Mouse (Mus musculus): ENCODE data around the gene Gm17657. TPM values are rescaled to one million over a fixed set of nuclear protein-coding genes. Genes with fewer than 3 reads are reported as not detected.
"Not testable (repeated sequence)": the region's sequence is repeated elsewhere in the genome, so short reads cannot be mapped to it uniquely, and the experiment has no call there.

The Gm17657 gene
- polyA plus RNA-seq, 1 experiment, result not detected

DNA sequence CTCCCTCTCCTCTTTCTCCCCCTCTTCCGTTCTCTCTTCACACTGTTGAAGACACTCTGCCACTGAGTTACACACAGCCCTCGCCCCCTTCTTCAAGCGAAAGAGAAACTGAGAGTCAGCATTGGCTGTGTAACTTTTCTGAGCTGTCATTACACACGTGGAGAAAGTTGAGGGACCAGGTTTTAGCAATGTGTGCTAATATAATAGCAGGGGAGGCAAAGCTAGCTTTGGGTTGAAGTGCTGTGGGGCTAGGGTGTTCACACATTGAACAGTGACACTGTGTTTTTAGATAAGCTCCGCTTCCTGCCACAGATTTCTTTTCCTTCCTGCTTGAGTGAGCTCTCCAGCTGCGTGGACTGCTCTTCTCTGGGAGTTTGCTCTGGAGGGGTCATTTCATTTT lies 1.6 kb upstream of the Gm17657 start:
- no peak for DNase-seq (ENCODE audit: low read depth, low spot score)
- 36% methylated on average over 6 of the region's 6 CpGs for WGBS

DNA sequence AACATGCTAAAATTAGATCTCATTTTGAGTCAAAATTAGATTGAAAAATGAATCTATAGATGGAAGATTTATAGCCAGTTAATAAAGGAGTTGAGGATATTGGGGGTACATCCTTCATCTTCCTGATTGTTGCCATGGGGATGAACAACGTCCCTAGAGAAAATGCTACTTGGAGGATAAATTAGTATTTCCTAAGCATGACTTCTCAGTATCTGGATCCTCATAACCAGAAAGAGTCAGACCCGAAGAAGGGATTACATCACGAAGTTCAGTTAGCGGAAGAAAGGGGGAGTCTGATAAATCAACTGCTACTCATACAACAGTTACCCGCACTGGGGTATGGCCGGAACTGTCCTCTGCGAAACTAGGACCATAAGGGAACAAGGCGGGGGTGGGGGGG lies 444 bp downstream of the Gm17657 start:
- WGBS, result 50% methylated on average over 8 of the region's 8 CpGs
- no peak for DNase-seq (ENCODE audit: low read depth, low spot score)

DNA sequence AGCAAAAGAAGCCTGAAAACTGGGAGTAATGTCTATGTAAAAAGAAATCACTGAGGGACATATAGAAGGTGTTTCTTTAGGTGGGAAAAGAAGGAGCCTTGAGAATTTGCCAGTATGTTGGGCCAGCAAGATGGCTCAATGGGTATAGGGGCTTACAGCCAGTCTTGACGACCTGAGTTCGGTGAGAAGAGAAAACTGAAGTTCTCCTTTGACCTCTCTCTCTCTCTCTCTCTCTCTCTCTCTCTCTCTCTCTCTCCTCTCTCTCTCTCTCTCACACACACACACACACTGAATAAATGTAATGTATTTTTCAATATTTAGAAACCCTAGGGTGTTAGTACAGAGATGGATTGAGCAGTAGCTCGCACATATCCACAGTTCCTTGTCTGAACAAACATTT lies 944 bp downstream of the Gm17657 start:
- DNase-seq (ENCODE audit: low read depth, low spot score), result no peak
- 55% methylated on average over 3 of the region's 3 CpGs for WGBS

DNA sequence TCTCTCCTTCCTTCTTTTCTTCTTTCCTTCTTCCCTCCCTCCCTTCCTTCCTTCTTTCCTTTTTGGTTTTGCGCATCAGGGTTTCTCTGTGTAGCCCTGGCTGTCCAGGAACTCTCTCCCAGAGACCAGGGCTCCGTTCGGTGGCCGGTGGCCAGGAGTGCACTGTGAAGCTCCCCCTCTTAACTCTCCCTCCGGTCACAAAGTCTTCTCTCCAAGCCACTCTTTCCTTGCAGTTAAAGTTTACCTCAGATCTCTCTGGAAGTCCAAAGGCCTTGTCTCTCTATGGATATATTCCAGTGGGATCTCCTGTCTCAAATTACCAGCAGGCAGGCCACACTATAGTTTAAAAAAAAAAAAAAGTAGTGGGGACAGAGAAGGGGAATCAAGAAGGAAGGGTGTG lies 4.2 kb downstream of the Gm17657 start:
- DNase-seq (ENCODE audit: low read depth, low spot score), result no peak
- WGBS, result 89% methylated on average over 5 of the region's 5 CpGs

DNA sequence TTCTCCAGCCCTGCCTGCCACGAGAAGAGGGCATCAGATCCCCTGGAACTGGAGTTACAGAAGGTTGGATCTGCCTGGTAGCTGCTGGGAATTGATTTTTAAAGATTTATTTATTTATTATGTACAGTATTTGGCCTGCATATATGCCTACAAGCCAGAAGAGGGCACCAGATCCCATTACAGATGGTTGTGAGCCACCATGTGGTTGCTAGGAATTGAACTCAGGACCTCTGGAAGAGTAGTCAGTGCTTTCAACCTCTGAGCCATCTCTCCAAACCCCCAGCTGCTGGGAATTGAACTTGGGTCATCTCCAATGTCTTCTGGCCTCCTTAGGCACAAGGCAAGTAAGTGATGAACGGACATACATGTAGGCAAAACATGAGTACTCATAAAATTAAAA lies 5.4 kb downstream of the Gm17657 start:
- WGBS, result 75% methylated on average over 2 of the region's 2 CpGs
- DNase-seq (ENCODE audit: low read depth, low spot score), result no peak

DNA sequence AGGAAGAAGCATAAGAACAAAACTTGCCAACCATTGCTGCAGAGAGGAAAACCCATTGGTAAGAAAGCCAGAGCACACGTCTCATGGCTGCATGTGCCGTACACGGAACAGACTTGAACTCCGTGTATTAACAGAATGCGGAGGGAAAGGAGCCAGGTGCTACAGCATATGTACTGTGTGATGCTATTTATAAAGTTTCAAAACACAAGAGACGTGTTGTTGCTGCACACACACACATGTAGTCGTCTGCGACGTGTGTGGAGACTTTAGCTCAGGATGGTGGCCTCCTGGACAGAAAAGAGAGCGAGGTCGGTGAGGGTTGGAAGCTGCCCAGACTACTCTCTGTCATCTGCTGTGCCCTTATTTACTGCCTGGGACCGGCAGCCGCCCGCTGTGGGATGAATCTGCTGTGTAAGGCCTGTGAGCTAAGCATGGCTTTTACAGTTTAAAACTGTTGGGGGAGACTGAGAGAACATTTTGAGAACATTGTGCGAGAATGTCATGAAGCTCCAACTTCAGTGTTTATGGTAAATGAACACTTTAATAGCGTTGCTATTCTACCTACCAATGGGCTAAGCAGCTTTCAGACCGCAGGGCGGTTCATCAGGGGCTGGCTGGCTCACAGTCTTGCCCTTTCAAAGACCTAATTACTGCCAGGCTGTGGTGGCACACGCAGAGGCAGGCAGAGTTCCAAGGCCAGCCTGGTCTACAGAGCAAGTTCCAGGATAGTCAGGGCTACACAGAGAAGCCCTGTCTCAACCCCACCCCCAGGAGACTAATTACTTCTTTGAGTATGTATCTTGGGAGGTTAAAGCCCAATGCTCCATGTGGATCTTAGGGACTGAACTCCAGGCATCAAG lies 6.4 kb downstream of the Gm17657 start:
- DNase-seq (ENCODE audit: low read depth, low spot score), result no peak
- 84% methylated on average over 19 of the region's 19 CpGs for WGBS

DNA sequence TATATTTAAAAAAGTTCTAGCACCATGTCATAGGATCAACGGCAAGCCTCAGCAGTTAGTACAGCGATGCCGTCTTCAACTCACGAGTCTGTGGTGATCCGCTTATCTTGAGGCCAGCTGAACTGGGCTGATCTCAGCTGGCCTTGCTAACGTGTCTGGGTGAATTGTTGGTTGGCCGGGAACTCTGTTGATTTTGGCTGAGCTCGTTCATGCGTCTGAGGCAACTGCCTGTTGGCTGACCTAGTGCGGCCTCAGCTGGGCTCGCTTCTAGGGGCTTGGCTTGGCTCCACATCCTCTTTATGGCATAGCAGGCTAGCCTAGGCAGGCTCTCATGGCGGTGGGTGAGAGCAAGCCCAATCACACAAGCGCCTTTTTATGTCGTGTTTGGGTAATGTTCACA lies 8.0 kb downstream of the Gm17657 start:
- DNase-seq (ENCODE audit: low read depth, low spot score), result no peak
- WGBS, result 25% methylated on average over 14 of the region's 14 CpGs

DNA sequence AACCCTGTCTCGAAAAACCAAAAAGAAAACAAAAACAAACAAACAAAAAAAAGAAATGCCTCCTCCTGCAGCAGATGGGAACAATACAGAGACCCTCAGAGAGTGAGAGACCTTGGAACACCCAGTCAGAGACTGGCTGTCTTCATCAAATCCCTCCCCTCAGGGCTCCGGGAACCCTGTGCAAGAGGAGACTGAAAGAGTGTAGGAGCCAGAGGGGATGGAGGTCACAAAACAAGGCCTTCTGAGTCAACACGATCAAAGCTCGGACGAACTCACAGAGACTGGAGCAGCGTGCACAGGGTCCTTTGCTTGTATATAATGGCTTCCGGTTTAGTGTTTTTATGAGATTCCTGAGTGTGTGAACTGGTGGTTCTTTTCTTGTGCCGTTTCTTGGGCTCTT lies 9.0 kb downstream of the Gm17657 start:
- WGBS, result 80% methylated on average over 8 of the region's 8 CpGs
- no peak for DNase-seq (ENCODE audit: low read depth, low spot score)

DNA sequence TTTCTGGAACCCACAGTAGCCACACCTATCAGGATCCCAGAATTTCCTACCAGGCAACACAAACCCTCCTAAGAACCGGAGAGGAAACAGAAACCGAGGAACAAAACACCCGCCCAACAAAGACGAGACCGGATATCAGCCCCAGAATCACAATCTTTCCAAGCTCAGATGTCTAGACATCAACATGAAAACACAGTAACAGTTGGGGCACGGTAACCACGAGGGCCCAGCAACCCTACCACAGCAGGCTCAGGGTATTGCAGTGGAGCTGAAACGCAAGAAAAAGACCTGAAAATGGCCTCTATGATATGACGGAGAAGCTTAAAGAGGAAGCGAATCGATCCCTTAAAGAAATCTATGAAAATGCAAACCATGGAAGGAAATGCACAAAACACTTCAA lies 15.6 kb downstream of the Gm17657 start:
- 90% methylated on average over 11 of the region's 11 CpGs for WGBS
- no peak for DNase-seq (ENCODE audit: low read depth, low spot score)

DNA sequence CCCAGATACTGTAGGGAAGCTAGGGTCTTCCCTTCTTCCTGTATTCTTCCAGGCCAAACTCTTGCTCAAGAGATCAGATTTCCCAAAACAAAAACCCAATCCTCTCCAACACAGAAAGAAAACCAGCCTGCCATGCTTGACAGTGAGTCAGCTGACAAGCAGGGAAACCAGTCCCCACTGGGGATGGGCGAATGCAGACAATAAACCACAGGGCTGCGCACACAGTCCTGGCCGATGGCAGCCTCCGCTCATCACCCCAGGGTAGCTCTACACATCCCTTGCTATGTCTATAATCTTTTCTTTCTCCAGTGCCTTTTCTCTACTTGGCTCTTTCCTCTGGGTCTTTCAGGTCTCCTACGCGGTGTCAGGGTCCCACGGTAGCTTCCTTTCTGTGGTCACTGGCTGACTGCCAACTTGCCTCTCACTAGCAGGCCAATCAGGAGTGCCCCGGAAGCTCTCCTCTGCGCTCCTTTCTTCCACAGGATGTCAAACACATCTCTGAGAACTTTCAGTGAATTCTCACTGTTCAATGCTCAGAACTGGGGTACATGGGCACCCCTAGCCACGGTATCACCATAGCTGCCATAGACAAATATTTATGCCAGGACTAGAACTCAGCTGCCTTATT lies 17.6 kb downstream of the Gm17657 start:
- 61% methylated on average over 10 of the region's 10 CpGs for WGBS

DNA sequence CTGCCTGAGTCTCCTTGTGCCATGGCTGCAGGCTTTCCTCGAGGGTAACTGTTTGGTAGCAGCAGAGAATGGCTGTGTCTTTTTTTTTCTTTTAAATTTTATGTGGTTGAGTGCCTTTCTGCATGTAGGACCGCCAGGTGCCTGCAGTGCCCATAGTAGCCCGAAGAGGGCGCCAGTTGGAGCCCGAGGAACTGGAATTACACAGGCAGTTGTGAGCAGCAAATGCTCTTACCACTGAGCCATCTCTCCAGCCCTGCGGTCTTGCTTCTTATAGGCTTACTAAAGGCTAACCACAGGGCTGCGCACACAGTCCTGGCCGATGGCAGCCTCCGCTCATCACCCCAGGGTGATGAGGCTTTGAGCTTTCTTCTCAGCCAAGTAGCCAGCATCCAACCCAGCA lies 18.2 kb downstream of the Gm17657 start:
- 72% methylated on average over 9 of the region's 9 CpGs for WGBS
- no peak for DNase-seq (ENCODE audit: low read depth, low spot score)

More for the DNA sequence above, 17.6 kb downstream of the Gm17657 start:
- no peak for DNase-seq (ENCODE audit: low read depth, low spot score)

DNA sequence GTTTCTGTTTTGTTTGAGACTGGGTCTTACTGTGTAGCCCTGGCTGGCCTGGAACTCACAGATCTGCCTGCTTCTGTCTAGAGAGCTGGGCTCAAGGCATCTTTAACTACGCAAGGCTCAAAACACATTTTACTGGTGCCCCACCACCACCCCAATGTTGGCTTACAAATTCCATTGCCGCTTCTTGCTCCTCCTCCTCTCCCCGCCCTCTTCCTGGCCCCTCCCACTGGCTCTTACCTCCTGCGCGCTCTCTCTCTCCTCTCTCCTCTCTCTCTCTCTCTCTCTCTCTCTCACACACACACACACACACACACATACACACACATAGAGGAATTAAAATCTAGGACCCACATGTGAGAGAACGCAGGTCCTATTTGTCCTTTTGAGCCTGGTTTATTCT lies 18.9 kb downstream of the Gm17657 start:
- DNase-seq (ENCODE audit: low read depth, low spot score), result no peak
- 65% methylated on average over 6 of the region's 6 CpGs for WGBS

DNA sequence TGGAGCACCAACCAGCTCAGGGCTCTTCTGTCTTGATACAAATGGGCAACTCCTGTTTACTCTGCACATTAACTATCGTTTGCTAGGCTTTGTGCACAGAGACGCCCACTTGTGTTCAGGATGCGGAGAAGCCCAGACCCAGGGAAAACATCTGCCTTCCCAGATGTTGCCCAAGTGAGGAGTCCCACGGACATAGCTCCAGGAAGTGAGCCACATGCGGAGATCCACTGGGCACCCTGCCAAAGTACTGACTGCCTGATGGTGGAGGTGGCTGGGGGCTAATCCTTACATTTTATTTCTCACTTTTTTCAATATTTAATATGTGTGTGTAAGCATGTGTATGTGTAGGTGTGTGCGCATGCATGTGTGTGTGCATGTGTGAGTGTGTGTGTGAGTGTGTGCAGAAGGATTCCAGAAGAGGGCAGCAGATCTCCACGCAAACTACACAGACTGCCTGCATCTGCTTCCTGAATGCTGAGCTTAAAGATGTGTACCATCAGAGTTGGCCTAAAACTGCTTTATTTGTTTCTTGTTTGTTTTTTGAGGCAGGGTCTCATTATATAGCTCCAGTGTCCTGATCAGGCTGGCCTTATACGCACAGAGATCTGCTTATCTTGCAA lies 20.8 kb downstream of the Gm17657 start:
- no peak for DNase-seq (ENCODE audit: low read depth, low spot score)
- WGBS, result 60% methylated on average over 8 of the region's 8 CpGs

DNA sequence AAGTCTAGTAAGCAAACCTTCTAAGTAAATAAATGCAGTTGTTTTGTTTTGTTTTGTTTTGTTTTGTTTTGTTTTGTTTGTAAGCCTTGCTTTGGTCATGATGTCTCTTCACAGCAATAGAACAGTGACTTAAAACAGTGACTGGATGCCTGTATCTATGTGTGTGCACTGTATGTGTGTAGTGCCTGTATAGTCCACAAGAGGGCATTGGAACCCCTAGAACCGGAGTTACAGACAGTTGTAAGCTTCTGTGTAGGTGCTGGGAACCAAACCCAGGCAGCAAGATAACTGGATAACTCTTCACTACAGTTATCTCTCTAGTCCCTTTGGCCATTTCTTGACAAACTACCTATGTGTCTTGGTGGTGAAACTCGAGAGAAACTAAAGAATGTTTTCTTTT lies 23.8 kb downstream of the Gm17657 start:
- no peak for DNase-seq (ENCODE audit: low read depth, low spot score)
- WGBS, result 89% methylated on average over 2 of the region's 2 CpGs

DNA sequence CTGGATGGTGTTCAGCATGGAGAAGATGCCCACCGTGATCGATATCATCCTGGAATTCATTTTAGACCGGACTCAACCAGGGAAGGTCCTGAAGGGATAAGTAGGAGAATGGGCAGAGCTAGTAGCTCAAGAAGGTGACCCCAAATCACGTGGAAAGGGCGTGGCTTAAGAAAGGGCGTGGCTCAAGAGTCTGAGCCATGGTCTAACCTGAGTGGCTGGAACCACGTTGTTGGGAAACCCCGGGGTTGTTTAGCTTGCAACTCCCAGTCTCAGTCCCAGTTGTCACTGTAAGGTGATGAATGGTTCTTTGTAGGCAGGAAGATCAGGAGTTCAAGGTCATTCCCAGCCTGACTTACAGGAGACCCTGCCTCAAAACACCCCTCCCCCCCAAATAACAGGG lies 29.7 kb downstream of the Gm17657 start:
- no peak for DNase-seq (ENCODE audit: low read depth, low spot score)
- 60% methylated on average over 8 of the region's 8 CpGs for WGBS

DNA sequence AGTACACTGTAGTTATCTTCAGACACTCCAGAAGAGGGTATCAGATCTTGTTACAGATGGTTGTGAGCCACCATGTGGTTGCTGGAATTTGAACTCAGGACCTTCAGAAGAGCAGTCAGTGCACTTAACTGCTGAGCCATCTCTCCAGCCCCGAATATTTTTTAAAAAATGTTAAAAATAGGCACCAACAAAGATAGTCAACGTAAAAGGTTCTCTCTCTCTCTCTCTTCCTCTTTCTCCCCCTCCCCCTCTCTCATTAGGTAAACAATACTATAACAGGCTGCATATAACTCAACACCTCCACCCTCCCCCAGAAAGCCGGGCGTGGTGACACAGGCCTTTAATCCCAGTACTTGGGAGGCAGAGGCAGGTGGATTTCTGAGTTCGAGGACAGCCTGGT lies 30.8 kb downstream of the Gm17657 start:
- not testable (repeated sequence) for DNase-seq (ENCODE audit: low read depth, low spot score)
- 86% methylated on average over 5 of the region's 5 CpGs for WGBS

DNA sequence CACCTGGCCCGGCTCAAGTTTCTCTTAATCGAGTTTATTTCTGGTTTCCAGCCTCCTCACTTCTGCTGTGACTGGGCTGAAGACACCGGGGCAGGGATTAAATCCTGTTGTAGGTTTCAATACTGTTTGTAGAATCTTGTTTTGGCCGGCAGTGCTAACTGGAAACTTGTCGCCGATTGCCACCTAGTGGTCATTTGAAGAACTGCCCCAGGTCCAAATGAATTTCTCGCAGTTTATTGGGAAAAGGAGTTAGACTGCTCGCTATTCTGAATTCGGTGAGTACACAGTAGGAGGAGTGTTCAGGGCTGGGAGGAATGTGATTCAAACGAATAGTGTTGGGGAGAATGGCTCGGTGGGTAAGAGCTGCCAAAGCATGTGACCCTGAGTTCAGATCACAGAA lies 35.0 kb downstream of the Gm17657 start:
- 2% methylated on average over 11 of the region's 11 CpGs for WGBS
- peak; percentile 55 for DNase-seq (ENCODE audit: low read depth, low spot score)

DNA sequence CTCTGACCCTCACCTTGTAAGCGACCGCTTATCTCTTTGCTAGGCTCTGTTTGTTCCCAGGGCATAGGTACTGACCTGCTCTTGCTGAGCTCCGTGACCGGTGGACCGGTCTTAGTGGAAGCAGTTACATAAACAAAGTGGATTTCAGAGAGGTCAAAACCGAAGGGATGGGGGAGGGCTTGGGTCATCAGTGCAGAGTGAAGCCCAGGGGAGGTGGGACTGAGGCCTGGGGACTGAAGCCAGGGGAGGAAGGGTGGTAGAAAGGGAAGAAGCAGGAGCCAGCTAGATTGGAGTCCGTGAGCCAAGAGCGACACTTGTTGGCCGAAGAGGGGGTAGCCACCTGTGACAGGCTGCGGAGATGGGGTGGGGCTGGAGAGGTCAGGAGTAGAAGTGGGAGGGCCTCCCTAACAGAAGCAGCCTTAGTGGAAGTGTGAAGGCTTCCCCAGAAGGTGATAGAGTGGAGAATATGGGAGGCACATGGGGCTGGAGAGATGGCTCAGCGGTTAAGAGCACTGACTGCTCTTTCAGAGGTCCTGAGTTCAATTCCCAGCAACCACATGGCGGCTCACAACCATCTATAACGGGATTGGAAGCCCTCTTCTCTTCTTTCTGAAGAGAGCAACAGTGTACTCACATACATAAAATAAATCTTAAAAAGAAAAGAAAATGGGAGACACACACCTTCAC lies 36.3 kb downstream of the Gm17657 start:
- 45% methylated on average over 13 of the region's 13 CpGs for WGBS
- no peak for DNase-seq (ENCODE audit: low read depth, low spot score)

DNA sequence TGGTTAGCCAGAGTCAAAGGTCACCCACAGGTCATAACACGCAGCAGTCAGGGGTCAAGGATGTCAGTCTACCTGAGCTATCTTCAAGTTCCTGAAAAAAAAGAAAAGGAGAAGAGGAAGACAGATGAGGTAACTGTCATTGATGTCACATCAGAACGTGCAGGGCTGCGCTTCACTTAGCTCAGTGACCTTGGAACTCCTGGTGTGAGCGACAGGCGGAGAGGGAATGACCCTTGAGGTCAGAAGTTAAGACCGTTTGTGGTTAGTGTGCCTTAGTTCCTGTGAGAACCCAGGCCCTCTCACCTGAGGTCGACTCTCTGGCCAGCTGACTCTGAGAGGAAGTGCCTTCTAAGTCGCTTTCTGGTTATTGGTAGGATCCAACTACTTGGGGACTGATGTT lies 38.7 kb downstream of the Gm17657 start:
- 53% methylated on average over 8 of the region's 8 CpGs for WGBS

DNA sequence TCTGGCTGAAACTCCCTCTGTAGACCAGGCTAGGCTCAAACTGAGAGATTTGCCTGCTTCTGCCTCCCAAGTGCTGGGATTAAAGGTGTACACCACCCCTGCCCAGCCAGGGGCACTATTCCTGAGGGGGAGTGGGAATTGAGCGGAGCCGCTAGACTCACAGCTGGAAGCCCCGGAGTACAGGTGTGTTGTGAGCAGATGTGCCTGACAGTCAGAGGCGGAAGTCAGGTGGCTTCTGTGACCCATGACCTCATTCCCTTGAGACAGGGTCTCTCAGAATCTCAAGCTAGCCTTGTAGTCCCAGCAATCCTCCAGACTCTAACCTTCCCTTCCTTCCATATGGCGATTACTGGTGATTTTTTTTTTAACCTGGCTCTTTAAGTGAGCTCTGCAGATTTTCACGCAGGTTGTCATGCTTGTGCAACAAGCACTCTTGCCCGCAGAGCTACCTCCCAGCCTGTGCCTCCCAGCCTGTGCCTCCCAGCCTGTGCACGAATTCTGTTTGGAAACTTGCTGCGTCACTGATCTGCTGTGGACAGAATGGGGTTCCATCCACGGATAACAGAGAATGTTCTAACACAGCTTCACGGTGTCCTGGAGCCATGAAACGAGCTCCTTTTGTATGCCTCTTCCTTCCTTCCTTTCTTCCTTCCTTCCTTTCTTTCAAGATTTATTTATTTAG lies 40.4 kb downstream of the Gm17657 start:
- DNase-seq (ENCODE audit: low read depth, low spot score), result no peak
- WGBS, result 72% methylated on average over 12 of the region's 12 CpGs

More for the DNA sequence above, 38.7 kb downstream of the Gm17657 start:
- DNase-seq (ENCODE audit: low read depth, low spot score), result no peak

Measured in large intestine, adult 2 months (tissue).